Mouse (Mus musculus): ENCODE results near the gene Cavin4.
"Not testable (repeated sequence)": the region's sequence is repeated elsewhere in the genome, so short reads cannot be mapped to it uniquely, and the experiment has no call there.

Gene Cavin4

DNA sequence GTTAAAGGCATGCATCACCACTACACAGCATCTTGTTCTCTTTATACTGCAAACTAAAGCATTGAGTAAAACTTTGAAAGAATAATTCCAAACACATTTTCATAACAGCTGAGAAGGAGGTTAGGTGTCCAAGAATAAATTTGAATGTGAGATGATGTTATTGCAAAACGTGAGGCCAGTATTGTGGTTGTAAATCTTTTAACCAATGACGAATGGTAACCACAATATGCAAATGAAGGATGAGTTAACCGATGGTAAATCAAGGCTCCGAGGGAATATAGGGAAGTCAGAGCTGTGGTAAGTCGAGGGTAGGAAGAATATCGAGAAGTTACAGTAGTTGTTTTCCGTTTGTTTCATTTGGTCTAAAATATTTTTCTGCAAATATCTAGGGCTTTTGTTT lies 11.1 kb downstream of the Cavin4 start:
- no peak for DNase-seq (ENCODE audit: low spot score)

DNA sequence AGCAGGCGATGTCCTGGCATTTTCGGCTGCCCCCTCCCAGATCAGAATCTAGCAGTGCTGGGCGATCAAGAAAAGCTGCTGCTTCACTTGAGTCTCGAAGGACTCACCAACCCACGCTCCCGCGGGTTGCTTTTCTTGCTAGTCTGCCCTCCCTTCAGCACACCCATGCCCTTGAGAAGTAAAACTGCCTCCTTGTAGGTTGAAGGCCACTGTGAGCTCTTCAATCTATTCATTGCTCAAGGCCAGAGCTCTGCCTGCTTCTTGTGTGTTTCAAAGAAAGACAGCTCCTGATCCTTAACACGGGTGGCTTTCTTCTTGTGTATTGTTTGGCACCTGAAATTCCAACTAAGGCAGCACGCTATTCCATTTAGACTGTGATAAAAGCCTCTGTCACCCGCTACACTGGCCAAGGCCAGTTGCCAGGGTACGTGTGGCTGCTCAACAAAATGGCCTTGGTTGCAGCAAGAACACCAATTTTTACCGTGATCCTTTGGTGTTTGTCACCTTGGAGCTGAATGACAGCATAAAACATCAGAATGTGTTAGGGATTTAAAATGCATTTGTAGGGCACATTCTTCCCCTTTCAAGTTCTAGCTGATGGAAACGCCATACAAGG lies 13.4 kb downstream of the Cavin4 start:
- DNase-seq (ENCODE audit: low spot score) = no peak

GRCm38 (mm10) chr4:48677276-48677675 lies 14.0 kb downstream of the Cavin4 start:
- DNase-seq (ENCODE audit: low spot score) = no peak

DNA sequence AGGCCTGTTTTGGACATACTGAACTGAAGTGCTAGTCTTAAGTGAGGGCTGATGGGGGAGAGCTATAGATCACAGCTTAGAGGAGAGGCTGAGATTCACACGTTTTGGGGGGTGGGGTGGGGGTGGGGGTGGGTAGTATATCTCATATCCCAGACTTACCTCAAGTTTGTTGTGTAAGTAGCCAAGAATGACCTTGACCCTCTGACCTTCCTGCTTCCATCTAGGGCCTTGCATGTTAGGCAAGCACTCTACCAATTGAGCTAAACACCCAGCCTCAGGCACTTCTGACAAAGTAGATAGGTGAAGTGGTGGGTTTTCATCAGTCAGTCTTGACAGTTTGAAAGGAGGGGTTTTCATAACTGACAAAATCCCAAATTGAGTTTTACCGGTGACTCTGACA lies 14.5 kb downstream of the Cavin4 start:
- no peak for DNase-seq (ENCODE audit: low spot score)

DNA sequence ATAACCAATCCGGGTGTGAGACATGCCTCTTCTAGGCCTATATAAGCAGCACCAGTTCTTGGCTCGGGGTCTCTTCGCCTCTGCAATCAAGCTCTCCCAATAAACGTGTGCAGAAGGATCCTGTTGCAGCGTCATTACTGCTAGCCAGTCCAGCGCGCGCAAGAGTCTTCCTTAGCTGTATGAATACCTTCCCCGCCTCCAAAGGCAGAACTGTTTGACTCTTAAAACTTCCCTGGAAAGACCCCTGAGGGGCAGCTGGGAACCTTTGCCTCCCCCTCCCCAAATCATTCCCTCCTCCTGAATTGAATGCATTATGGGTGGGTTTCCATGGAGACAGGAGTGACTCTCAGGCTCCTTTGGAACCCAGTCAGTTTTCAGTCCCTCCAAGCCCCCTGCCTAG lies 15.5 kb downstream of the Cavin4 start:
- no peak for DNase-seq (ENCODE audit: low spot score)

GRCm38 (mm10) chr4:48679728-48680127 lies 16.4 kb downstream of the Cavin4 start:
- not testable (repeated sequence) for DNase-seq (ENCODE audit: low spot score)

- no peak for DNase-seq (ENCODE audit: low spot score)
Observed at GRCm38 (mm10) chr4:48680214-48680613, 16.9 kb downstream of the Cavin4 start.

GRCm38 (mm10) chr4:48680648-48681343 lies 17.5 kb downstream of the Cavin4 start:
- DNase-seq (ENCODE audit: low spot score) = peak; percentile 43

DNA sequence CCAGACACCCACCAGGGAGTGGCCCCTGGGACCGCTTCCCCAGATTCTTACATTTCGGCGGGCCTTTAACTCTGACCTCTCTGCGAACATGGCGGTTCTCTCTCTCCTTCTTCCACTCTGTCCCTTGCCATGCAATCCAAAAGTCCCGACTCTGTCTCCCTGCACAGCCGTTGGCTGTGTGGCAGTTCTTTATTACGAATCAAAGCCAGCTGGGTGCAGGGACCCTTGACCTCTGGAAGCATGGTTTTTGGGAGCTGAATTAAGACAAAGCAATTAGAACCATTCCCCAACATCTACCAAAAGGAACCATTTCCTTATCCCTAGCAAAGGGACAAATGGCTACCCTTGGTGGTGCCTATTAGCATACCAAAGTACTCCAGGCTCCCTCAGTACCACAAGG lies 19.8 kb downstream of the Cavin4 start:
- DNase-seq (ENCODE audit: low spot score) = no peak

DNA sequence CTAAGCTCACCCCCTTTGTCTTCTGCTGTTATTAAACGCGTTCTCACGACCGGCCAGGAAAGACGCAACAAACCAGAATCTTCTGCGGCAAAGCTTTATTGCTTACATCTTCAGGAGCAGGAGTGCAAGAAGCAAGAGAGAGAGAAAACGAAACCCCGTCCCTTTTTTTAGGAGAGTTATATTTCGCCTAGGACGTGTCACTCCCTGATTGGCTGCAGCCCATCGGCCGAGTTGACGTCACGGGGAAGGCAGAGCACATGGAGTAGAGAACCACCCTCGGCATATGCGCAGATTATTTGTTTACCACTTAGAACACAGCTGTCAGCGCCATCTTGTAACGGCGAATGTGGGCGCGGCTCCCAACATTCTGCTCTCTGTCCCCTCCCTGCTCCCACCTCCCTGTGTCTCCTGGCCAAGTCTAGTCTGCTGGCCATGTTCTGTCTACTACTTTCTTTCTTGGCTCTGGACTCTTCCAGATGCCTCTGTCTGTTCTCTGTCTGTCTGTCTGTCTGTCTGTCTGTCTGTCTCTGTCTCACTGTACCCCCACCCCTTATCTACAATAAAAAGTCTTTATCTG lies 20.4 kb downstream of the Cavin4 start:
- not testable (repeated sequence) for DNase-seq (ENCODE audit: low spot score)

GRCm38 (mm10) chr4:48684593-48685187 lies 21.4 kb downstream of the Cavin4 start:
- DNase-seq (ENCODE audit: low spot score) = no peak

- DNase-seq (ENCODE audit: low spot score) = no peak
Observed at GRCm38 (mm10) chr4:48688148-48688547, 24.8 kb downstream of the Cavin4 start.

DNA sequence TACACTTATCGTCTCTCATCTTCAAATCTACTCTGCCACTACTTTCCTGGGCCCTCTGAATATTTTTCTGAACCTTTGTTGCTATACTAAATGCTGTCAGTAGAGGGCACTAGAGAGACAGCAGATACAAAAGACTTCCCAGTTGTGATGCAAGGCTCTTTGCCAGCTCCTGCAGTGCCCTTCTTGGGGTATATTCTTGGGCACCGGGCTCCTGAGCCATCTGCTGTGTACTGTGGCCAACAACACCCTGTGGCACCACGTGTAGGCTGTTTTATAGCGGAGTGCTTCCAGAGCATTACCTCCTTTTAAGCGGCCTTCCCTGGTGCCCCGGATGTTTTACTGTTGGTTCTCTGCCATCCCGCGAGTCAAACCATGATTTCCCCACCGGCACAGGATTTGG lies 27.3 kb downstream of the Cavin4 start:
- DNase-seq (ENCODE audit: low spot score) = peak; percentile 70

DNA sequence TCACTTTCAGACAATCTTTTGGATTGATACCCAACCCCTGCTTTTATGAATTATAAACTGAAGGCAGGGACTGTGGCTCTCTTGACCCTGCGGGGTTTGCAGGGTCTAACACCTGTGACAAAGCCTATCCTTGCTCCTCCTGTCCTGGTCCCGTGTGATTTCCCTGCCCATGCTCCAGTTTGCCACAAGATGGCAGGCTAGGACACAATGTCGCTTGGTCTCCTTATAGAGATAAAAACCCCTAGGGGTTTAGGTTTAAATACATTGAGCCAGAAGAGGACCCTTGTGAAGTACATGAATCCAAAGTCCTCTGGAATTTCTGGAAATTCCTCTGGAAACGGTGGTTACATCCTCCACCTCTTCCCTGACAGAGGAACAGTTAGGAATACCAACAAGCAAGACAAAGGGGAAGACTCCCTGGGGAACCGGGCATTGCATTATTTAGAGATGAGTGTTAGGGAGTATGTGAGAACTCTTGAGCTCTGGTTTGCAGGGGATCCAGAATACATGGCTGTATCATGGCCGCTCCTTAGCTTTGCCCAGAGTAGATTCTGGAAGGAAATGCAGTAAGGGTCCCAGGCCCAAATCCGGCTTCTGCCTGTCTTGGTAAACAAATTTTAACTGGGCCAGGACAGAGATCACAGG lies 28.6 kb downstream of the Cavin4 start:
- no peak for DNase-seq (ENCODE audit: low spot score)

DNA sequence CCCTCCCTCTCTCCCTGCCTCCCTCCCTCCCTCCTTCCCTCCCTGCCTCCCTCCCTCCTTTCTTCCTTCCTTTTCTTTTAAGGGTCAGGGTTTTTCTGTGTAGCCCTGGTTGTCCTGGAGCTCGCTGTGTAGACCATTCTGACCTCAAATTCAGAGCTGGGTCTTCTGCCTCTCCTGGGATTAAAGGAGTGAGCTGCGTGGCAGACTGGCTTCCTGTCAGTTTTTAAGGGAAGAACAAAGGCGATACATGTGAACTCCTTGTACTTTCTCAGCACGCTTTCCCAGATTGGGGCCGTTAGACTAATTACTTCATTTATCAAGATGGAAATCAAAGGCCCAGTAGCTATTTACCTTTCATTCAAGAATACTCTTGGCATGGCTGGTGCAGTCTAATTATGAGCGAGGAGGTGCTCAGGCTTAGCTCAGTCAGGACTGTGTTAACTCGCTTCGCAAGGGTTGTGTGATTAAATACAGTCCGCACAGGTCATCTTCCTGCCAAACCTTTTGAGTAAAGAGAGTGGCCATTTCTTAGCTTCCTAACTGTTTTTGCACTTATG lies 29.5 kb downstream of the Cavin4 start:
- DNase-seq (ENCODE audit: low spot score) = no peak

DNA sequence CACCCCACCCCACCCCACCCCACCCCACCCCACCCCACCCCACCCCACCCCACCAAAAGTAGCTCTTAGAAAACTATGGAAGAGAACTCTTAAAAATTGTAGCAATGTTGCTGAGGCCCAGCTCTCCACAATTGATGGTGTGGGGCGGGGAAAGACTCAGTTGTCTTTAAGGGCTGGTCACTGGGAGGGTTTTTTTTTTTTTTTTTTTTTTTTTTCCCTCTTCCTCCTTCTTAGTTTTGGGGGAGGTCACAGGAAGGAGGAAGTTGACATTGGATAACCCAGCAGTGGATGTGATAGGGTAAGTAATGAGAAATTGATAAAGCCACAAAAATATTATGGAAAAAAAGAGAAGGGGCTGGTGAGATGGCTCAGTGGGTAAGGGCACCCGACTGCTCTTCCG lies 33.4 kb downstream of the Cavin4 start:
- DNase-seq (ENCODE audit: low spot score) = no peak

DNA sequence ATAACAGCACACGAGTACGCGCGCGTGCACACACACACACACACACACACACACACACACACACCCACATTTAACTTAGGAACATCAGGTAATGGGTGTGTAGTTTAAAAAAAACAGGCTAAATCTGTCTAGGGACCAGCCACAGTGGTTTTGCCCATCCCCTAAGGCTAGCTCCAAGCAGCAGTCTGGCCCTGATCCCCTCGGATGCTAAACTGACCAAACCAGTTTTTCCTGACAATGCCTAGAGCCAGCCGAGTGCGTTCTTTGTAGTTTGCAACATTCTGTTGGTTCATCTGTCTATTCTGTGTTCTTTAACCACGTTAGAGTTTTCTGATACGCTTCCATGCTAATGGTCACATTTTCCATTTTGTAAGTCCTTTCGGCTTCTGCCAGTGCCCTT lies 34.0 kb downstream of the Cavin4 start:
- DNase-seq (ENCODE audit: low spot score) = no peak

DNA sequence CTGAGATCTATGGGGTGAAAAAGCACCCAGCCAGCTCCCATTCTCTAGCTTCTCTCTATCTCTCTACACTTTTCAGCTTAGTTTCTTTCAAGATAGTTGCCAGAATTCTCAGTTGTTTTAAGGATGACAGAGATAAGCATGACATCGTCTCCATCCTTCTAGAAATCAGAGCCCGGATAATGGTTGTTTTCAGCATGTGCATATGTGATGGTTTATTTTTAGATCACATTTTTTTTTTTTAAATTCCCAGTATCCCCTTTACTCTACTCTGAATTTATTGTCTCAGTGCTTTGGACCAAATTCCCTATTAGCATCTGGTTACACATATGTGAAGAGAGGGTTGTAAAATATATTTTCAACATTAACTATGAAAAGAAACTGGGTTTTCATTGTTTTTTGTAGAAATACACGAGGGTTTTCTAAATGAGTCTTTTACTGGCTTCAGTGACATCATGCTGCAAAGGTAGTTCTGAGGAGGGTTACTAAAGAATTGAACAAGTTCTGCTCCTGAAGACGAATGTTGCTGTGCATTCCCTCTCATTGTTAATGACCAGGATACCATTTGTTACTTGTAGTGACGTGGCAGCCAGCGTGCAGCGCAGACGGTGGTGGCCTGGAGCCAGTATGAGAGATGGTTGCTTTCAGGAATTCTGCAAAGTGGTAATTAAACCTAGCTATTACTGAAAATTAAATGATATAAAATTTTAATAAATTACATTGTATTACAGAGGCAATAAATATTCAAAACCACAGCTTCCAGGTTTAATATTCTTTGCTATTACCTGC lies 52.7 kb downstream of the Cavin4 start:
- DNase-seq (ENCODE audit: low spot score) = no peak

GRCm38 (mm10) chr4:48716817-48717216 lies 53.5 kb downstream of the Cavin4 start:
- no peak for DNase-seq (ENCODE audit: low spot score)
